Mouse (Mus musculus): ENCODE results near the gene Eme2. TPM values are rescaled to one million over a fixed set of nuclear protein-coding genes. Genes with fewer than 3 reads are reported as not detected.

The Eme2 gene
- polyA plus RNA-seq, 1 experiment from 2014 or later, result 31.5 TPM

GRCm38 (mm10) chr17:24847386-24847785 lies 47.5 kb downstream of the Eme2 start:
- 91% methylated on average over 1 of the region's 1 CpGs for whole genome bisulfite sequencing
- no peak overlapping the region for H3K9ac ChIP-seq
- H3K27ac ChIP-seq, result no peak overlapping the region

GRCm38 (mm10) chr17:24844525-24844924 lies 50.4 kb downstream of the Eme2 start:
- Histone ChIP-seq H3K9me3 (replicated peaks) (no peaks in the 10 kb centered on the region), H3K4me1 (peaks cover 7% of the 10 kb centered on the region), H3K9ac (0 out of 2 replicates have a peak overlapping the region, but pooled peaks have one; percentile 3), H3K27me3 (peaks cover 21% of the 10 kb centered on the region), H3K4me3 (replicated peaks) (no peak overlapping the region), H3K27ac (no peak overlapping the region), H3K36me3 (no peaks in the 10 kb centered on the region), H3K4me2 (no peak overlapping the region)
- WGBS, result 16% methylated on average over 9 of the region's 9 CpGs
- no peak for ATAC-seq (replicated peaks; ENCODE audit: low FRiP score)

More at GRCm38 (mm10) chr17:24847386-24847785, 47.5 kb downstream of the Eme2 start:
- Histone ChIP-seq H3K4me3 (replicated peaks) (no peak overlapping the region), H3K36me3 (no peaks in the 10 kb centered on the region), H3K4me2 (no peak overlapping the region), H3K4me1 (peaks cover 19% of the 10 kb centered on the region), H3K27me3 (peaks cover 25% of the 10 kb centered on the region), H3K9me3 (replicated peaks) (no peaks in the 10 kb centered on the region)
- no peak for ATAC-seq (replicated peaks; ENCODE audit: low FRiP score)

GRCm38 (mm10) chr17:24842631-24843030 lies 52.3 kb downstream of the Eme2 start:
- Histone ChIP-seq H3K4me3 (replicated peaks) (no peak overlapping the region), H3K9me3 (replicated peaks) (no peaks in the 10 kb centered on the region)
- 60% methylated on average over 2 of the region's 2 CpGs for WGBS

GRCm38 (mm10) chr17:24841133-24841532 lies 53.8 kb downstream of the Eme2 start:
- H3K9me3 ChIP-seq (replicated peaks), result no peaks in the 10 kb centered on the region
- H3K9ac ChIP-seq, result no peak overlapping the region
- no peaks in the 10 kb centered on the region for H3K36me3 ChIP-seq
- no peaks in the 10 kb centered on the region for H3K4me1 ChIP-seq
- H3K4me2 ChIP-seq, result no peak overlapping the region
- H3K27ac ChIP-seq, result no peak overlapping the region
- H3K4me3 ChIP-seq (replicated peaks), result no peak overlapping the region
- 56% methylated on average over 4 of the region's 4 CpGs for WGBS
- no peak for ATAC-seq (replicated peaks; ENCODE audit: low FRiP score)
- H3K27me3 ChIP-seq, result peaks cover 21% of the 10 kb centered on the region

More at GRCm38 (mm10) chr17:24842631-24843030, 52.3 kb downstream of the Eme2 start:
- no peaks in the 10 kb centered on the region for H3K4me1 ChIP-seq
- H3K36me3 ChIP-seq, result no peaks in the 10 kb centered on the region
- H3K27ac ChIP-seq, result no peak overlapping the region
- H3K9ac ChIP-seq, result no peak overlapping the region
- no peak overlapping the region for H3K4me2 ChIP-seq
- peaks cover 21% of the 10 kb centered on the region for H3K27me3 ChIP-seq
- no peak for ATAC-seq (replicated peaks; ENCODE audit: low FRiP score)

GRCm38 (mm10) chr17:24840341-24840740 lies 54.5 kb downstream of the Eme2 start:
- Histone ChIP-seq H3K4me1 (no peaks in the 10 kb centered on the region), H3K4me3 (replicated peaks) (no peak overlapping the region), H3K9ac (no peak overlapping the region), H3K27me3 (peaks cover 23% of the 10 kb centered on the region), H3K36me3 (no peaks in the 10 kb centered on the region), H3K9me3 (replicated peaks) (no peaks in the 10 kb centered on the region), H3K4me2 (no peak overlapping the region), H3K27ac (no peak overlapping the region)
- no peak for ATAC-seq (replicated peaks; ENCODE audit: low FRiP score)
- WGBS, result 54% methylated on average over 5 of the region's 5 CpGs

GRCm38 (mm10) chr17:24839842-24840241 lies 55.0 kb downstream of the Eme2 start, which contains the start of gene Hagh:
Gene Hagh, plus strand, starts transcription at chr17:24840143.
- 66% methylated on average over 8 of the region's 8 CpGs for WGBS
- no peak for ATAC-seq (replicated peaks; ENCODE audit: low FRiP score)
- no peaks in the 10 kb centered on the region for H3K36me3 ChIP-seq
- no peak within 1 kb of the TSS for H3K4me2 ChIP-seq
- no peaks in the 10 kb centered on the region for H3K4me1 ChIP-seq
- no peak within 1 kb of the TSS for H3K27ac ChIP-seq
- no peak within 1 kb of the TSS for H3K4me3 ChIP-seq (replicated peaks)
- no peaks in the 10 kb centered on the region for H3K9me3 ChIP-seq (replicated peaks)
- H3K27me3 ChIP-seq, result peaks cover 18% of the 10 kb centered on the region
- H3K9ac ChIP-seq, result no peak within 1 kb of the TSS

Other genes starting within 250 kb of the Eme2 start
- gene Slc9a3r2, start 244.8 kb downstream of the Eme2 start, polyA plus RNA-seq (2015; fragmentation: Nextera tagmentation; extraction: Ambion mirVana), result 101 and 106 TPM in 2 replicates
- gene Npw, start 236.6 kb downstream of the Eme2 start, polyA plus RNA-seq (2015; fragmentation: Nextera tagmentation; extraction: Ambion mirVana), result 0.35 and 0.43 TPM in 2 replicates
- gene Zfp598, start 225.4 kb downstream of the Eme2 start, polyA plus RNA-seq (2015; fragmentation: Nextera tagmentation; extraction: Ambion mirVana), result 23.9 and 27.6 TPM in 2 replicates
- 2.4 and 4.6 TPM in 2 replicates for gene Syngr3, start 205.1 kb downstream of the Eme2 start, polyA plus RNA-seq (2015; fragmentation: Nextera tagmentation; extraction: Ambion mirVana)
- 45.6 and 49.5 TPM in 2 replicates for gene Gfer, start 198.9 kb downstream of the Eme2 start, polyA plus RNA-seq (2015; fragmentation: Nextera tagmentation; extraction: Ambion mirVana)
- gene Noxo1, start 198.9 kb downstream of the Eme2 start, polyA plus RNA-seq (2015; fragmentation: Nextera tagmentation; extraction: Ambion mirVana), result 1.5 and 3.4 TPM in 2 replicates
- 85.0 and 94.5 TPM in 2 replicates for gene Tbl3, start 187.4 kb downstream of the Eme2 start, polyA plus RNA-seq (2015; fragmentation: Nextera tagmentation; extraction: Ambion mirVana)
- gene Rnf151, start 177.0 kb downstream of the Eme2 start, polyA plus RNA-seq (2015; fragmentation: Nextera tagmentation; extraction: Ambion mirVana), result 0.18 TPM in 1 of 2 replicates, not detected in the other
- gene Rps2, start 177.0 kb downstream of the Eme2 start, polyA plus RNA-seq (2015; fragmentation: Nextera tagmentation; extraction: Ambion mirVana), result 1,520 and 1,607 TPM in 2 replicates
- gene Ndufb10, start 170.6 kb downstream of the Eme2 start, polyA plus RNA-seq (2015; fragmentation: Nextera tagmentation; extraction: Ambion mirVana), result 237 and 238 TPM in 2 replicates
- not detected in 2 replicates for gene Rpl3l, start 167.3 kb downstream of the Eme2 start, polyA plus RNA-seq (2015; fragmentation: Nextera tagmentation; extraction: Ambion mirVana)
- 29.9 and 31.8 TPM in 2 replicates for gene Msrb1, start 158.4 kb downstream of the Eme2 start, polyA plus RNA-seq (2015; fragmentation: Nextera tagmentation; extraction: Ambion mirVana)
- 26.0 and 28.4 TPM in 2 replicates for gene Hs3st6, start 142.1 kb downstream of the Eme2 start, polyA plus RNA-seq (2015; fragmentation: Nextera tagmentation; extraction: Ambion mirVana)
- 0.13 TPM in 1 of 2 replicates, not detected in the other for gene Meiob, start 90.8 kb downstream of the Eme2 start, polyA plus RNA-seq (2015; fragmentation: Nextera tagmentation; extraction: Ambion mirVana)
- 52.3 and 53.4 TPM in 2 replicates for gene Hagh, start 54.9 kb downstream of the Eme2 start, polyA plus RNA-seq (2015; fragmentation: Nextera tagmentation; extraction: Ambion mirVana)
- gene Fahd1, start 44.7 kb downstream of the Eme2 start, polyA plus RNA-seq (2015; fragmentation: Nextera tagmentation; extraction: Ambion mirVana), result 39.3 and 40.8 TPM in 2 replicates
- 1.7 and 2.1 TPM in 2 replicates for gene Igfals, start 29.1 kb downstream of the Eme2 start, polyA plus RNA-seq (2015; fragmentation: Nextera tagmentation; extraction: Ambion mirVana)
- 54.2 and 57.8 TPM in 2 replicates for gene Nubp2, start 8.7 kb downstream of the Eme2 start, polyA plus RNA-seq (2015; fragmentation: Nextera tagmentation; extraction: Ambion mirVana)
- 40.6 and 43.7 TPM in 2 replicates for gene Spsb3, start 8.4 kb downstream of the Eme2 start, polyA plus RNA-seq (2015; fragmentation: Nextera tagmentation; extraction: Ambion mirVana)
- 94.0 and 105 TPM in 2 replicates for gene Mrps34, start within 50 bp of the Eme2 start, polyA plus RNA-seq (2015; fragmentation: Nextera tagmentation; extraction: Ambion mirVana)
- 77.2 and 80.0 TPM in 2 replicates for gene Nme3, start 1.4 kb upstream of the Eme2 start, polyA plus RNA-seq (2015; fragmentation: Nextera tagmentation; extraction: Ambion mirVana)
- gene Mapk8ip3, start 41.9 kb upstream of the Eme2 start, polyA plus RNA-seq (2015; fragmentation: Nextera tagmentation; extraction: Ambion mirVana), result 24.3 and 31.1 TPM in 2 replicates
- 219 and 228 TPM in 2 replicates for gene Jpt2, start 65.6 kb upstream of the Eme2 start, polyA plus RNA-seq (2015; fragmentation: Nextera tagmentation; extraction: Ambion mirVana)
- 6.6 and 8.1 TPM in 2 replicates for gene Cramp1l, start 120.7 kb upstream of the Eme2 start, polyA plus RNA-seq (2015; fragmentation: Nextera tagmentation; extraction: Ambion mirVana)
- 19.2 and 27.6 TPM in 2 replicates for gene Ift140, start 121.0 kb upstream of the Eme2 start, polyA plus RNA-seq (2015; fragmentation: Nextera tagmentation; extraction: Ambion mirVana)
- 29.6 and 31.6 TPM in 2 replicates for gene Tmem204, start 188.5 kb upstream of the Eme2 start, polyA plus RNA-seq (2015; fragmentation: Nextera tagmentation; extraction: Ambion mirVana)
- 44.4 and 45.3 TPM in 2 replicates for gene Telo2, start 220.9 kb upstream of the Eme2 start, polyA plus RNA-seq (2015; fragmentation: Nextera tagmentation; extraction: Ambion mirVana)
- gene Ptx4, start 225.7 kb upstream of the Eme2 start, polyA plus RNA-seq (2015; fragmentation: Nextera tagmentation; extraction: Ambion mirVana), result 0.16 and 0.24 TPM in 2 replicates
- gene Clcn7, start 238.3 kb upstream of the Eme2 start, polyA plus RNA-seq (2015; fragmentation: Nextera tagmentation; extraction: Ambion mirVana), result 20.7 and 24.6 TPM in 2 replicates

All from kidney, embryonic 15.5 days (tissue).